Mouse (Mus musculus): ENCODE data around the gene Slco1a6.
"Not testable (repeated sequence)": the region's sequence is repeated elsewhere in the genome, so short reads cannot be mapped to it uniquely, and the experiment has no call there.

Gene Slco1a6

GRCm38 (mm10) chr6:142208421-142208820 is at the start of gene Slco1a6:
Gene Slco1a6 (minus strand): TSS chr6:142208521.
- DNase-seq (ENCODE audit: low read depth): no peak

- DNase-seq (ENCODE audit: low read depth): not testable (repeated sequence)
Observed at GRCm38 (mm10) chr6:142250738-142251307, 42.5 kb upstream of the Slco1a6 start.

- no peak for DNase-seq (ENCODE audit: low read depth)
Observed at GRCm38 (mm10) chr6:142245065-142245464, 36.7 kb upstream of the Slco1a6 start.

GRCm38 (mm10) chr6:142239468-142239867 is 31.1 kb upstream of the Slco1a6 start:
- DNase-seq (ENCODE audit: low read depth): no peak

- DNase-seq (ENCODE audit: low read depth): no peak
Observed at GRCm38 (mm10) chr6:142220138-142220537, 11.8 kb upstream of the Slco1a6 start.

GRCm38 (mm10) chr6:142211821-142212220 is 3.5 kb upstream of the Slco1a6 start:
- no peak for DNase-seq (ENCODE audit: low read depth)

GRCm38 (mm10) chr6:142209749-142210148 is 1.4 kb upstream of the Slco1a6 start:
- DNase-seq (ENCODE audit: low read depth): no peak

GRCm38 (mm10) chr6:142200524-142200923 is 7.8 kb downstream of the Slco1a6 start:
- no peak for DNase-seq (ENCODE audit: low read depth)

GRCm38 (mm10) chr6:142194245-142194644 is 14.1 kb downstream of the Slco1a6 start:
- DNase-seq (ENCODE audit: low read depth): no peak

- DNase-seq (ENCODE audit: low read depth): no peak
Observed at GRCm38 (mm10) chr6:142191962-142192361, 16.4 kb downstream of the Slco1a6 start.

GRCm38 (mm10) chr6:142187426-142187825 is 20.9 kb downstream of the Slco1a6 start:
- no peak for DNase-seq (ENCODE audit: low read depth)

- no peak for DNase-seq (ENCODE audit: low read depth)
Observed at GRCm38 (mm10) chr6:142185868-142186415, 22.4 kb downstream of the Slco1a6 start.

- no peak for DNase-seq (ENCODE audit: low read depth)
Observed at GRCm38 (mm10) chr6:142163406-142163805, 44.9 kb downstream of the Slco1a6 start.

- DNase-seq (ENCODE audit: low read depth): no peak
Observed at GRCm38 (mm10) chr6:142161171-142161570, 47.1 kb downstream of the Slco1a6 start.

- DNase-seq (ENCODE audit: low read depth): not testable (repeated sequence)
Observed at GRCm38 (mm10) chr6:142154081-142154480, 54.2 kb downstream of the Slco1a6 start.

- DNase-seq (ENCODE audit: low read depth): no peak
Observed at GRCm38 (mm10) chr6:142148371-142148770, 60.0 kb downstream of the Slco1a6 start.

- no peak for DNase-seq (ENCODE audit: low read depth)
Observed at GRCm38 (mm10) chr6:142111667-142112305, 96.5 kb downstream of the Slco1a6 start.

GRCm38 (mm10) chr6:142091126-142091525 is 117.2 kb downstream of the Slco1a6 start:
- DNase-seq (ENCODE audit: low read depth): no peak

GRCm38 (mm10) chr6:142058281-142058680 is 150.0 kb downstream of the Slco1a6 start:
- DNase-seq (ENCODE audit: low read depth): not testable (repeated sequence)

- no peak for DNase-seq (ENCODE audit: low read depth)
Observed at GRCm38 (mm10) chr6:142047689-142048088, 160.6 kb downstream of the Slco1a6 start.

- no peak for DNase-seq (ENCODE audit: low read depth)
Observed at GRCm38 (mm10) chr6:142045746-142046145, 162.6 kb downstream of the Slco1a6 start.

GRCm38 (mm10) chr6:142041896-142042295 is 166.4 kb downstream of the Slco1a6 start:
- no peak for DNase-seq (ENCODE audit: low read depth)

Measured in naive thymus-derived CD4-positive, alpha-beta T cell, adult 2 months (primary cell).